Mouse (Mus musculus): Measurements from ENCODE around the gene Zfp446.
A peak's percentile ranks its signal among the peaks of the same experiment; 100 is the strongest.

The Zfp446 gene

GRCm38 (mm10) chr7:12987409-12988189 lies 10.0 kb downstream of the Zfp446 start:
- DNase-seq, result no peak

DNA sequence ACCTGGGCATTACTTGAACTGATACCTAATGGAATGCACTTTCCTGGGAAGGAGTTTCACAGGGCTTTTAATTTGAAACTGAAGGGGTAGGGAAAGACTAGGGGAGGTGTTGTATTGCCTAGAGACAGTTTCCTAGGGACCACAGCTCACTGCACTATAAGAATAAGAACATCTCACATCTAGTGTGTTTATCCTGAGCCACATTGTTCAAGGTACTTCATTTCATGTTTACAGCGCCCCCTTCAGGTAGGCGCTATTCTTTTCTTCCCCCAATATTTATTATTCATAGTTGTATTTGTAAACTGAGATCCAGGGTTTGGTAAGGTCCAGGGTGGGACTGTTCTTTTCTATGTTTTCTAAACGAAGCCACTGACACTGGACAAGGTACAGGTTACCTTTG lies 14.6 kb downstream of the Zfp446 start:
- DNase-seq, result no peak

GRCm38 (mm10) chr7:12993148-12993547 lies 15.5 kb downstream of the Zfp446 start:
- DNase-seq, result no peak

GRCm38 (mm10) chr7:12995862-12996261 lies 18.2 kb downstream of the Zfp446 start:
- DNase-seq, result no peak

- no peak for DNase-seq
Measured at GRCm38 (mm10) chr7:12997230-12997629, 19.6 kb downstream of the Zfp446 start.

DNA sequence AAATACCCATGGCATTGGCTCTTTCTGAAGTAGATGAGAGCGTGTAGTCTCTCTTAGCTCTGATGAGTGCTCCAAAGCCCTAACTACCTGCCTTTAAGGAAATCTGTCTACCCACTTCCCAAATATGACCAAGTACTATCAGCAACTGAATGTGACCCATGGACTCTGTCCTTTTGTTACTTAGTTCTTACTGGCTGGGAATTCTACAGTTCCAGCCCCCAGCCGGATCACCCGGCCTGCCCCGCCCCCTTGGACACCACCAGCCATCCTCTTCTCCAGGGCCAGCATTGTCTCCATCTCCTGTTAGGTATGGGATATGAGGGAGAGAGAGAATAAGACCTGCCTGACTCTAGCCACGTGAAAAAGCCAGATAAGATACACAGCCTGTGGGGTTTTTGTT lies 20.4 kb downstream of the Zfp446 start, which contains the start of gene Slc27a5:
TSS of gene Slc27a5 (minus strand) at position 140 of the 400 bp plus-strand sequence.
- no peak for DNase-seq

DNA sequence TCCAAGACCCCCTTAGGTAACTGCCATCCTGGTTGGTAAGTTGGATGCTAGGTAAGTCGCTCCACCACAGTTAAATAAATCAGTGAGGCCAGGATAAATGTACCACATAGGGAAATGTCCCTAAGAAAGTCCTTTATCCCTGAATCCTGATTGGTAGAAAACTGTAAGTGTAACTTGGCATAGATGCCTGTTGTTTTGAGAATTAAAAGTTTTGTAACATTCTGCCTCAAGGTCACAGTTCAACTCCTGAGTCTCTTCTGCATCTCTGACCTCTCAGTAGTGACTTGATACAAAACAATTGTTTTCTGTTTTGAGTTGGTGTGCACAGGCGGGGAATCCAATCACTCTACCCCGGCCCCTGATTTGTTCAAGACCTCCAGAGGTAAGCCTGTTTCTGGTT lies 21.2 kb downstream of the Zfp446 start, which contains the start of gene Trim28:
TSS of gene Trim28 (plus strand) at position 264 of the 400 bp plus-strand sequence.
- no peak for DNase-seq

DNA sequence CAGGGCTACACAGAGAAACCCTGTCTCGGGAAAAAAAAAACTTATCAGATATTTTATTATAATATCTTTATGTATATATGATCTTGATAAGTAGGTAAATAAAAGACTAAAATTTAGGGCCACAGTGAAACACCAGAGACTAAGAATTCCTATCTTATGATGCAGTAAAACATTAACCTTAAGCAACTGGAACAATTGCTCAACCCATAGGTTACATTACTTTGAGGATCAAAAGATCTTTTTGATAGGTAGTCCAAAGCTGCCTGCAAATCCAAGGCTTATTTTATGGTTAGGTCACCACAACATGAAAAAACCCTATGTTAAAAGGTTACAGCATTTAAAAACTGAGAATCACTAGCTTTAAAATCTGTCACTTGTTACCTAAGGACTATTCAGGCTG lies 23.9 kb downstream of the Zfp446 start:
- DNase-seq, result no peak

GRCm38 (mm10) chr7:13003380-13003779 lies 25.7 kb downstream of the Zfp446 start:
- DNase-seq, result no peak

DNA sequence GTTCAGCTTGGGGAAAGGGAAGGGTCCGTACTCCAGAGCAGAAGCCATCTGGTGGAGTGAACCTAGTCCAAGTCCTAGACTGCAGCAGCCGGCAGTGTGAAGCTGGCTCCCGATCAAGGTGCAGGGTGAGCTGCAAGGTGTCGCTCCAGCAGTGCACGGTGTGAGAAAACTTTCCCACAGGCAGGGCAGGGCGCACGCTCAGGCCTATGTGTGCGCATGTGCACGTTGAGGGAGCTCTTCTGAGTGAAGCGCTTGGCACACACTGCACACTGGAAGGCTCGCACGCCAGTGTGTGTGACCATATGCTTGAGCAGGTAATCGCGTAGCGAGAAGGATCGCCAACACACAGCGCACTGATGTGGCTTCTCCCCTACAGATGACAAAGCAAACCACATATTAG lies 28.4 kb downstream of the Zfp446 start:
- DNase-seq, result no peak

DNA sequence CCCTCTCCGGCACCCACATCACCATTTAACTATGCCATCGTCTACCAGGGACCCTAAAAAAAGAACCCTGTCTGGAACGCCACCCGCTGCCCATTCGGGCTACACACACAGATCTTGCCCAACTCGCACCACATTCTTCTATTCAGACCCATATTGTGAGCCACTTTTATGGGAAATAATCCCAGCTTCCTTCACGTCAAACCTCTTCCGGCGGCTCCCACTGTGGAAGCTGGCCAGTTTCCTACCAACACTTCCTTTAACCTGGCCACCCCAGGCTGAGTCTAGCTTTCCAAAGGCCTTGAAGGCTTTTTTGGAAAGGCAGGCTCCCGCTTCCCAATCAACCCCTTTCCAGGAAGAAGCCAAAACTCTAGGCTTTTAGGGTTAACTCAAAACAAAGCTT lies 28.9 kb downstream of the Zfp446 start:
- no peak for DNase-seq

- DNase-seq, result no peak
Measured at GRCm38 (mm10) chr7:13007341-13008092, 29.9 kb downstream of the Zfp446 start.

DNA sequence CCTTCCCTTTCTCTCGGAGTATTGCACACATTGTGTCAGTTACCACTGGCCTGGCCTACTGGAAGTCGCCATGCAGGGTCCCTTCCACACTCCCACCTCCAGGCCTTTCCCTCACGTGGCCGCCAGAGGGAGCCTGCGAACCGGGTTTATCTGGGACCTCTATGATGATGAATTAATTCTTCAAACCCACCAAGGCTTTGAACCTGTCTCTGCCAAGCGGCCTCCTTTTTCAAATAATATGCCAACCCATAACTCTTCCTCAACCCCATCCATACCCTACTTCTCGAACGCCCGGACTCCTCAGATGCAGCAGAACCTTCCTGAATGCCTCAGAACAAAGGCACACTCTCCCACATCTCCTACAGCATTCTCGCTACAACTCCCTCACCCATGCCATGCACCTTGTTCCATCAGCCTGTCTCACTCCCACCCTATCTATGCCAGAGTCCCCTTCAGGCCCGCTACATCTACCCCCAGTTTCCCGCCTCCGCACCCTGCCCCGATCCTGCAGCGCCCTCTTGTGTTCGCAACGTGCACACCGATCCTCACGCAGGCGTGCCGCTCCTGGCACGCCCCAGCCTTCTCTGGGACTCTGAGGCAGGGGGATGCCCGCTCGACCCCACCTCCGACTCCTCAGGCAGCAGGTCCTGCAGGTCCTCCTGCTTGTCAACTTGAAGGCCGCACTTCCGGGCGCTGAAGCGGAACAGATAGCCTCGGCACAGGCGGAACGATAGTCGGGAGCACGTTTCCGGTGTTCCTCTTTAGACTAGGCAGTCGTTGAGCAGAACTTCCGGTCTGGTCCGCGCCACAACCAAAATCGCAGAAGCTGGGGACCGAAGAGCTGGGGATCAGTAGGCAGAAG lies 31.7 kb downstream of the Zfp446 start:
- peak; percentile 95 for DNase-seq

GRCm38 (mm10) chr7:13010005-13010908 lies 32.6 kb downstream of the Zfp446 start, which contains the start of gene Zbtb45:
Gene Zbtb45 (minus strand): TSS chr7:13010034.
- DNase-seq, result no peak

GRCm38 (mm10) chr7:13013671-13014070 lies 36.0 kb downstream of the Zfp446 start:
- DNase-seq, result no peak

- DNase-seq, result no peak
Measured at GRCm38 (mm10) chr7:13014275-13014839, 36.7 kb downstream of the Zfp446 start.

DNA sequence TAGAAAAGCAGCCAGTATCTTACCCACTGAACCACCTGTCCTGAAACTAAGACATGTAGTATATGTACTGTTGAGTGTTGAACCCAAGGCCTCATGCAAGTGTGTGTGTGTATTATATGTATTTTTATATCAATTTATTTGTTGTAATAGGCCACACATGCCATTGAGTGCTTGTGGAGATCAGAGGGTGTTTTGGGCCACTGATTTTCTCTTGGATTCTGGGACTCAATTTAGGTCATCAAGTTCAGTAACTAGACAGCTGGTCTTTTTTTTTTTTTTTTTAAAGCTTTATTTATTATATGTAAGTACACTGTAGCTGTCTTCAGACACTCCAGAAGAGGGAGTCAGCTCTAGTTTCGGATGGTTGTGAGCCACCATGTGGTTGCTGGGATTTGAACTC lies 37.6 kb downstream of the Zfp446 start:
- no peak for DNase-seq

GRCm38 (mm10) chr7:13022773-13023535 lies 45.3 kb downstream of the Zfp446 start:
- DNase-seq, result peak; percentile 75

- peak; percentile 91 for DNase-seq
Measured at GRCm38 (mm10) chr7:13023928-13024731, 46.5 kb downstream of the Zfp446 start.

DNA sequence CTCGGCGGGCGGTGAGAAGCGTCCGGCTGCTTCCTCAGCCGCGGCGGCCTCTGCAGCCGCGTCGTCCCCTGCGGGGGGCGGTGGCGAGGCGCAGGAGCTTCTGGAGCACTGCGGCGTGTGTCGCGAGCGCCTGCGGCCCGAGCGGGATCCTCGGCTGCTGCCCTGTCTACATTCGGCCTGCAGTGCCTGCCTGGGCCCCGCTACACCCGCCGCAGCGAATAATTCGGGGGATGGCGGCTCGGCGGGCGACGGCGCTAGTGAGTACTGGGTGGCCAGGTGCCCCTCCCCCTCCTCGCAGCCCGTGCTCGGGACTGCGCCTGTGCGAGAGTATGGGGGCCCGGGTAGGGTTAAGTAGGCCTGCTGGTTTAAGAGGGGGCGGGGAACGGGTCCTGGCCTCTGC lies 47.2 kb downstream of the Zfp446 start:
- DNase-seq, result peak; percentile 64

Measured in kidney, adult 11 months (tissue).